15 mouse cellular contexts compared by ENCODE assay signal in genomic region chr8:106417692-106418091, GRCm38 (mm10).
"Had no signal": no experiment of that assay in that cellular context is flagged by ENCODE, and none has a peak within 500 bp of the region (broad histone marks: within the 10 kb centered on the region; RNA-seq: fewer than 3 reads in every experiment).

No protein-coding gene starts in this region.

- DNase-seq: cerebellum, adult 8-10 months; cerebellum, adult 9-10 months; cerebellum, adult 9-11 months; cerebellum, postnatal 14 days; cerebellum, postnatal 25 days; cerebellum, postnatal 36 days; embryo, embryonic 11 days; forebrain, postnatal 0 days; gastrocnemius, adult 2 months; gastrocnemius, postnatal 10 days; gastrocnemius, postnatal 14 days; gastrocnemius, postnatal 25 days; gastrocnemius, postnatal 36 days; heart, adult 18-20 months; heart, adult 2 months had no signal
